ENCODE assay signal across 14 mouse cellular contexts in genomic region chr2:71134836-71135235, GRCm38 (mm10).
"Had no signal": no experiment of that assay in that cellular context is flagged by ENCODE, and none has a peak within 500 bp of the region (broad histone marks: within the 10 kb centered on the region; RNA-seq: fewer than 3 reads in every experiment).

No protein-coding gene starts in this region.

- H3K9ac ChIP-seq: liver, embryonic 15.5 days; neural tube, embryonic 12.5 days had no signal

- H3K27me3 ChIP-seq: liver, embryonic 15.5 days; neural tube, embryonic 12.5 days had no signal

- H3K27ac ChIP-seq: kidney, postnatal 0 days; limb, embryonic 10.5 days; liver, embryonic 15.5 days; macrophage; neural tube, embryonic 12.5 days; stomach, postnatal 0 days had no signal

- DNase-seq: kidney, adult 8-10 months; kidney, postnatal 36 days; layer of hippocampus, adult 9-11 months; layer of hippocampus, postnatal 36 days; lung, postnatal 14 days; midbrain, embryonic 14.5 days; thymus, postnatal 14 days had no signal

- H3K36me3 ChIP-seq: limb, embryonic 10.5 days; liver, embryonic 15.5 days; neural tube, embryonic 12.5 days had no signal

- H3K9me3 ChIP-seq: limb, embryonic 10.5 days; liver, embryonic 15.5 days; neural tube, embryonic 12.5 days had no signal

- H3K4me1 ChIP-seq: limb, embryonic 10.5 days; neural tube, embryonic 12.5 days had no signal

- H3K4me2 ChIP-seq: liver, embryonic 11.5 days; liver, embryonic 15.5 days; neural tube, embryonic 12.5 days had no signal

- H3K4me3 ChIP-seq: limb, embryonic 10.5 days; liver, embryonic 15.5 days; neural tube, embryonic 12.5 days had no signal
